Mouse (Mus musculus) lung, embryonic 15.5 days (tissue): Measurements from ENCODE around the gene Plekho2. TPM values are rescaled to one million over a fixed set of nuclear protein-coding genes. Genes with fewer than 3 reads are reported as not detected.
A peak's percentile ranks its signal among the peaks of the same experiment; 100 is the strongest.

Source experiments
- ATAC-seq: fragments of 200-750 bp; cut with Nextera tagmentation; 2 replicates; pipeline ENCODE4 v1.8.0; 2017; ENCODE audit warnings: moderate number of reproducible peaks, borderline replicate concordance; ENCODE audit not compliant: low FRiP score, low TSS enrichment; ENCODE audit errors: extremely low read depth
- H3K27ac ChIP-seq: fragments of 300-500 bp; sonication (generic); 2 replicates; pipeline ENCODE4 v1.5.1; 2015; ENCODE audit warnings: moderate library complexity, mild to moderate bottlenecking, inconsistent platforms
- H3K27me3 ChIP-seq: fragments of 300-500 bp; sonication (generic); 2 replicates; pipeline ENCODE4 v1.6.1; 2015; ENCODE audit warnings: inconsistent platforms
- H3K36me3 ChIP-seq: fragments of 300-500 bp; sonication (generic); 2 replicates; pipeline ENCODE4 v1.6.1; 2015; ENCODE audit warnings: inconsistent platforms
- H3K4me1 ChIP-seq: fragments of 300-500 bp; sonication (generic); 2 replicates; pipeline ENCODE4 v1.6.1; 2015; ENCODE audit warnings: inconsistent platforms
- H3K4me2 ChIP-seq: fragments of 300-500 bp; sonication (generic); 2 replicates; pipeline ENCODE4 v1.6.1; 2015; ENCODE audit warnings: inconsistent platforms, mild to moderate bottlenecking, moderate library complexity
- H3K4me3 ChIP-seq: fragments of 300-500 bp; sonication (generic); 2 replicates; pipeline ENCODE4 v1.5.1; 2015; ENCODE audit warnings: mild to moderate bottlenecking, inconsistent platforms
- H3K9ac ChIP-seq: fragments of 300-500 bp; sonication (generic); 2 replicates; pipeline ENCODE4 v1.6.1; 2015; ENCODE audit warnings: inconsistent platforms
- H3K9me3 ChIP-seq: fragments of 300-500 bp; sonication (generic); 2 replicates; pipeline ENCODE4 v1.6.1; 2016; ENCODE audit warnings: inconsistent platforms
- WGBS: fragments of 180-500 bp; shearing (Covaris S2); methylation state at CpG from one replicate; pipeline ENCODE4 v1.1.7; 2015; 5-methylcytosine and 5-hydroxymethylcytosine counted together
- polyA plus RNA-seq: library from polyadenylated mRNA; unstranded; fragments of >200 nt; fragmentation: Nextera tagmentation; extraction: Ambion mirVana; gene quantifications from 2 replicates; pipeline ENCODE4 v1.2.1, GENCODE M21; 2015

The Plekho2 gene
- polyA plus RNA-seq, 1 experiment from 2014 or later = 21.7 TPM

DNA sequence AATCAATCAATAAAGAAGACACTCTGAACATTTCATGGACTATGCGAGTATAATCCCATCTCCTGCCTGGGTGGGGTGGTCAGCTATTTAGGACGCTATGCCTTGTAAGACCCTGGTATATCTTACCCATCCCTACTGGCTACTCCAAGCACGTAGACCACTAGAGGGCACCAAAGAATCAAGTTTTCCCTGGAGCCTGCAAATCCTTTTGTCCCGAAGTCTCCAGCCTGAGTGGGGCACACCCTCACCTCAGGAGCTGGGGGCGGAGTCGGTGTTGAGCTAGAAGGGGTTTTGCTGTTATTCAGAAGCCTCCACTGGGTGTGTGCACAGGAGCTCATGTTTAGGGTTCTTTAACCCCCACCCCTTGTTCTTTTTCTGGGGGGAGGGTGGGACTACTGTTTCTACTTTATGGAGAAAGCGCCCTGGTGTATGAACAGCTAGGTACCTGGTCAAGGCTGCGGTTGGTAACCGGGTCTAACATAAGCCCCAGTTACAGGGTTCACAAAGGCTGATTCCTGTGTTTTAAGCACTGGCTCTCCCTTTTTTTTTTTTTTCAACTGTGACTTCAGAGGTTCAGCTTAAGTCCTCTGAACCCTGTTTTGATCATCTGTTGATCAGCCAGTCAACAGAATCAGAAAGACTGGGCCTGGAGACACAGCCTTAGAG is 25.8 kb upstream of the Plekho2 start:
- no peaks in the 10 kb centered on the region for H3K36me3 ChIP-seq
- no peak overlapping the region for H3K27ac ChIP-seq
- no peak overlapping the region for H3K4me3 ChIP-seq
- no peak overlapping the region for H3K9ac ChIP-seq
- H3K27me3 ChIP-seq = no peaks in the 10 kb centered on the region
- peaks cover 3% of the 10 kb centered on the region; the same call in 1 of the 2 replicates for H3K4me1 ChIP-seq
- peak overlapping the region; percentile 45 for H3K4me2 ChIP-seq
- WGBS = 7% methylated on average over 9 of the region's 9 CpGs
- ATAC-seq = peak; percentile 79
- H3K9me3 ChIP-seq = no peaks in the 10 kb centered on the region

- no peaks in the 10 kb centered on the region for H3K27me3 ChIP-seq
- no peak overlapping the region for H3K9ac ChIP-seq
- no peaks in the 10 kb centered on the region for H3K9me3 ChIP-seq
- 37% methylated on average over 8 of the region's 8 CpGs for whole genome bisulfite sequencing
- H3K4me3 ChIP-seq = no peak overlapping the region
- peaks cover 3% of the 10 kb centered on the region; the same call in 1 of the 2 replicates for H3K4me1 ChIP-seq
- no peak for ATAC-seq
- H3K27ac ChIP-seq = no peak overlapping the region
- H3K36me3 ChIP-seq = no peaks in the 10 kb centered on the region
- H3K4me2 ChIP-seq = no peak overlapping the region
These were observed 23.7 kb upstream of the Plekho2 start for GRCm38 (mm10) chr9:65603401-65604102.

- Histone ChIP-seq H3K27me3 (no peaks in the 10 kb centered on the region), H3K36me3 (no peaks in the 10 kb centered on the region), H3K4me2 (no peak overlapping the region), H3K4me1 (peaks cover 3% of the 10 kb centered on the region; the same call in 1 of the 2 replicates), H3K27ac (no peak overlapping the region), H3K9me3 (no peaks in the 10 kb centered on the region), H3K4me3 (no peak overlapping the region), H3K9ac (no peak overlapping the region)
- WGBS = 39% methylated on average over 2 of the region's 2 CpGs
- no peak for ATAC-seq
These were observed 21.1 kb upstream of the Plekho2 start for GRCm38 (mm10) chr9:65600951-65601350.

DNA sequence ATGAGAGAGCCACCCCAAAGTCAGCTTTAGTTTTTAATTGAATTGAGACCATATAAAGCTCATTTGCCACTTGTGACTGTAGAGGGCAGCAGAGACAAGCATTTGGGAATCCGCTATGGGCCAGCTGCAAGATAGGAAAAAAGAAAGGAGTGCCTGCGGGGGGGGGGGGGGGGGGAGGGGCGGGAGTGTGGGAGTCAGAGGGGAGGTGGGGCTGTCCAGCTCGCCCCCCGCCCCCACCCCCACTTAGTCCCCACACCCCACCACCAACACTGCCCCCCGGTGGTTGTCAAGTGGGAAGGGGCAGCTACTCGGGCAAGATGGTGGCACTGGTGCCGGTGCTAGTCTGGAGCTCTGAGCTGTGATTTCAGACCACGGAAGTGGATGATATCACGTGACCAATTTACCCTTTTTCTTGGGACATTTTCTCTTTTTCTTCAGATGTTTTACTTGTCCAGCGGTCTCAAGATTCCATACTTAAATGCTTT is 19.0 kb upstream of the Plekho2 start:
- no peak for ATAC-seq
- WGBS = 38% methylated on average over 6 of the region's 11 CpGs
- Histone ChIP-seq H3K4me1 (no peaks in the 10 kb centered on the region), H3K27me3 (no peaks in the 10 kb centered on the region), H3K27ac (no peak overlapping the region), H3K36me3 (peaks cover 13% of the 10 kb centered on the region), H3K9ac (no peak overlapping the region), H3K9me3 (no peaks in the 10 kb centered on the region), H3K4me2 (peak overlapping the region; percentile 41; the same call in 1 of the 2 replicates), H3K4me3 (peak overlapping the region; percentile 26)

DNA sequence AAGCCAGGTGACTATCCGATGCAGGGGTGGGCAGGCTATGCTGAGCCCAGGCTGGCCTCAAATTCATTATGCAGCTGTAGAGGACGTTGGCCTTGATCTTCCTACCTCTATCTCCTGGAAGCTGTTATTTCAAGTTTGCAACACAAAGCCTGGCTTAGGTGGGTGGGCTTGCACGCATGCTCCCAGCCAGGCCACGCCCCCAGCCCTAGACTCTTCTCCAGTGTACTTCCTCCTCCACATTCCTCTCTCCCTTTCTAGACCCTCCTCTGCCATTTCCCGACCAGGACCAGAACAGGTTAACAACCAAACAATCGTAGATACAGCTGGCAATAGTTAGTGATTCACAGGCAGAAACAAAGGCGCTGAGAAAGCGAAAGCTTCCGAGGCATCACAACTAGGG is 13.8 kb upstream of the Plekho2 start:
- peaks cover 46% of the 10 kb centered on the region for H3K36me3 ChIP-seq
- no peaks in the 10 kb centered on the region for H3K27me3 ChIP-seq

GRCm38 (mm10) chr9:65592721-65593120 is 12.9 kb upstream of the Plekho2 start:
- 86% methylated on average over 3 of the region's 3 CpGs for WGBS
- peaks cover 46% of the 10 kb centered on the region for H3K36me3 ChIP-seq
- H3K27me3 ChIP-seq = no peaks in the 10 kb centered on the region
- no peak overlapping the region for H3K9ac ChIP-seq
- H3K4me1 ChIP-seq = peaks cover 18% of the 10 kb centered on the region
- no peaks in the 10 kb centered on the region for H3K9me3 ChIP-seq
- H3K27ac ChIP-seq = no peak overlapping the region
- no peak for ATAC-seq
- H3K4me2 ChIP-seq = no peak overlapping the region
- no peak overlapping the region for H3K4me3 ChIP-seq

More for the DNA sequence above, 13.8 kb upstream of the Plekho2 start:
- Histone ChIP-seq H3K4me3 (no peak overlapping the region), H3K4me1 (peaks cover 12% of the 10 kb centered on the region), H3K9ac (no peak overlapping the region), H3K4me2 (no peak overlapping the region), H3K27ac (no peak overlapping the region), H3K9me3 (no peaks in the 10 kb centered on the region)
- no peak for ATAC-seq
- 82% methylated on average over 9 of the region's 9 CpGs for WGBS

DNA sequence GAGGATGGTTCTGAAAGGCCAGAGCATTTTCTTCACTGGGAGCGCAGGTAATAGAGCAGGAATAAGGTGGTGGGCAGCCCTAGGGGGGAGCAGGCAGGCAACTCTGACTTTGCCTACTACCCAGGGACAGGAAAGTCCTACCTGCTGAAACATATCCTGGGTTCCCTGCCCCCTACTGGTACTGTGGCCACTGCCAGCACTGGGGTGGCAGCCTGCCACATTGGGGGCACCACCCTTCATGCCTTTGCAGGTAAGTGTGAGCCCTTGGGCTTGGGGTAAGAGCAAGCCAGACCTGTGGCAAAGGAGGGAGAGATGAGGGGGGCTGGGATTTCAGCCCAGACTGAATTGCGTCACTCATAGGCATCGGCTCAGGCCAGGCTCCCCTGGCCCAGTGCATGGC is 9.3 kb upstream of the Plekho2 start:
- peak overlapping the region; percentile 63 for H3K4me3 ChIP-seq
- peaks cover 35% of the 10 kb centered on the region for H3K36me3 ChIP-seq
- no peak for ATAC-seq
- H3K9ac ChIP-seq = peak overlapping the region; percentile 61; the same call in 1 of the 2 replicates
- 81% methylated on average over 3 of the region's 3 CpGs for WGBS
- peak overlapping the region; percentile 97 for H3K4me2 ChIP-seq
- no peak overlapping the region for H3K27ac ChIP-seq
- no peaks in the 10 kb centered on the region for H3K27me3 ChIP-seq
- no peaks in the 10 kb centered on the region for H3K9me3 ChIP-seq
- peaks cover 18% of the 10 kb centered on the region for H3K4me1 ChIP-seq

- Histone ChIP-seq H3K36me3 (peaks cover 22% of the 10 kb centered on the region), H3K4me1 (peaks cover 20% of the 10 kb centered on the region), H3K9me3 (no peaks in the 10 kb centered on the region), H3K27me3 (no peaks in the 10 kb centered on the region), H3K4me2 (peak overlapping the region; percentile 97), H3K27ac (no peak overlapping the region), H3K4me3 (peak overlapping the region; percentile 63), H3K9ac (peak overlapping the region; percentile 61)
- no peak for ATAC-seq
- WGBS = under 1% methylated on average over 64 of the region's 64 CpGs
These were observed 7.9 kb upstream of the Plekho2 start for GRCm38 (mm10) chr9:65587573-65588358.

DNA sequence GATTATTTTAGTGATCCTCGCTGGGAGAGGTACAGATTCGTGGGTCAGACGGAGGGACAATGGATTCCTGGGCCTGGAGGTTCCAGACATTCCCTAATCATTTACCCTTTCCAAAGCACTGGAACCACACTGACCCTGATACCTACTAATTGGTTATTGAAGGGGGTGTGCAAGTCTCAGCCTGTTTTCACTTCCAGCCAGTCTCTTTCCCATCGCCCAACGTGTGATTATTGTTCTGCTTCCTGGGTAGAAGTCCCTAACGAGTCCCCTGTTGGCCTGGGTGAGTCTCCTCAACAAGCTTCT is 7.4 kb upstream of the Plekho2 start:
- ATAC-seq = no peak
- Histone ChIP-seq H3K4me1 (peaks cover 20% of the 10 kb centered on the region), H3K27ac (no peak overlapping the region), H3K9ac (peak overlapping the region; percentile 61), H3K4me2 (peak overlapping the region; percentile 97), H3K36me3 (peaks cover 18% of the 10 kb centered on the region), H3K27me3 (no peaks in the 10 kb centered on the region), H3K4me3 (peak overlapping the region; percentile 63), H3K9me3 (no peaks in the 10 kb centered on the region)
- under 1% methylated on average over 6 of the region's 6 CpGs for WGBS

DNA sequence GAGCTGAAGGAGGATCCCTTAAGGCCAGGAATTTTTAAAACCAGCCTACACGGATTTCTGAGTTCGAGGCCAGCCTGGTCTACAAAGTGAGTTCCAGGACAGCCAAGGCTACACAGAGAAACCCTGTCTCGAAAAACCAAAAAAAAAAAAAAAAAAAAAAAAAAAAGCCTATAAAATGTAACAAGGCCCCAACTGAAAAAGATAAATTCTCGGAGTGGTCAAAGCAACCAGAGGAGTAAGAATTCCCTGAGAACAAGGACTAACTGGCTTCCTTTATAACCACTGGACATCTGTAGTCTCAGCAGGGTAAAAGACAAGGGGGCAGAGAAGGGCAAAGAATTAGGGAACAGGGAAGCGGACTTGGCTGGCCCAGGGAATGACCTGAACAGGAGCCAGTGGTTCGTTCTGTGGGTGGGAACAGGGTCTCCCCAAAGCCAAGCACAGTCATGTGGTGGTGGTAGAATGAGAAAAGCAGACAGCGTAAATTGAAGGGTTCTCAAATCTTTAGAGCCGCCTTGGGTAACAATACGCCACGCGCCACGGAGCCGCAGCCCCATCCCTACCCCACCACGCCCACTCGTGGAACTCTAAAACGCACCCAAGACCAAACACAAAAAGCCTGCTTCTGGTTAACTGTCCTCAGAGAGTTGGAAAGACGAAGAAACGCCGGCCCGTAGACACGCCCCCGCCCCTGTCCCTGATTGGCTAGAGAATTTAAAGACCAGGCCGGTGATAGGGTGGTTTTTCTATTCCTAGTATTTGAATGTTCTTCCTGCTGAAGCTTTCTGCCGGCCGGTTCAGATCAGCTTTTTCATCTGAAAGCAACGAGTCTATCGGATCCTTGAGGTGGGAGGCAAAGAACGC is 6.8 kb upstream of the Plekho2 start, which contains the start of gene Pif1:
TSS of gene Pif1 (plus strand) at position 755 of the 864 bp plus-strand sequence.
- Histone ChIP-seq H3K4me3 (peak within 1 kb of the TSS; percentile 63), H3K9me3 (no peaks in the 10 kb centered on the region), H3K4me1 (peaks cover 20% of the 10 kb centered on the region), H3K4me2 (peak within 1 kb of the TSS; percentile 97), H3K36me3 (peaks cover 14% of the 10 kb centered on the region), H3K9ac (peak within 1 kb of the TSS; percentile 61), H3K27ac (peak within 1 kb of the TSS; percentile 59), H3K27me3 (no peaks in the 10 kb centered on the region)
- ATAC-seq = peak; percentile 87; the same call in 1 of the 2 replicates
- WGBS = 11% methylated on average over 28 of the region's 28 CpGs

DNA sequence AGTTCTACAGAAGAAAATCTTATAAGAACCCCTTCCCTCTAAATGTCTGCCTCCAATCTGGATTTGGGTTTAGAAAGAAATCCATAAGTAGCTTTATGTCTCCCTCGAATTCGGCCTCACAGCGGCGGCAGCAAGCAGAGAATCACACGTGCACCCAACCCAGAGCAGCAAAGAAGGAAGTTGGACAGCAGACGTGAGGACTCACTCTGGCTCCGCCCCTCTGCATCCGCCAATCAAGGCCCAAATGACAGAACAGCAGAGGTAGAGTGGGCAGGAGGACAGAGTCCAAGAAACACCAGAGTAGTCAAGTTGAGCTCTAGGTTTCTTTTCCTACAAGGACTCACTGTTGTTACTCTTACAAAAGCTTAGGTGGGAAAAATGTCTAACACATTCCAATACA is 3.2 kb upstream of the Plekho2 start:
- ATAC-seq = no peak
- H3K9me3 ChIP-seq = no peaks in the 10 kb centered on the region
- H3K27me3 ChIP-seq = no peaks in the 10 kb centered on the region
- H3K4me1 ChIP-seq = peaks cover 25% of the 10 kb centered on the region
- H3K27ac ChIP-seq = no peak overlapping the region
- H3K9ac ChIP-seq = no peak overlapping the region
- H3K4me2 ChIP-seq = no peak overlapping the region
- H3K4me3 ChIP-seq = no peak overlapping the region
- H3K36me3 ChIP-seq = no peaks in the 10 kb centered on the region
- WGBS = 24% methylated on average over 8 of the region's 8 CpGs
